Mouse (Mus musculus): ENCODE data around the gene Dnaja3.

Dnaja3 gene

GRCm38 (mm10) chr16:4607818-4608531, 31.8 kb upstream of the Dnaja3 start:
- DNase-seq (ENCODE audit: low spot score), result peak; percentile 93

DNA sequence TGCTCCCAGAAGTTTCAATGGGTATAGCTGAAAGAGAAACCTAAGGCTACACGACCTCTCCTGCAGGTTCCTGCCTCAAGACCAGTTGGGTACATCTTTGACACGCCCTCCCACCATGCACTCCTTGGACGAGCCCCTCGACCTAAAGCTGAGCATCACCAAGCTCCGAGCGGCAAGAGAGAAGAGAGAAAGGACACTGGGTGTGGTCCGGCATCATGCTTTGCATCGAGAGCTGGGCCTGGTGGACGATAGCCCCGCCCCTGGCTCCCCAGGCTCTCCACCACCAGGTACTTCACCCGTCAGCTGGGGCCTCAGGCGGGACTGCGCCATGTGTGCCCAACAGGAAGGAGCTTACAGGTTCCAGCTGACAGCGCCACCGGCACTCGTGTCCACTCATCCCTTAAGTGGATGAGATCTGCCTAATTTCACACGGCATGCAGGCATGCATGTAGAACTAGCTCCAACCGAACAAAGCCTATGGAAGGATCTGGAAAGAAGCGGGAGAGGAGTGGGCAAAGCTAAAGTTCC, 31.2 kb upstream of the Dnaja3 start:
- no peak for DNase-seq (ENCODE audit: low spot score)

DNA sequence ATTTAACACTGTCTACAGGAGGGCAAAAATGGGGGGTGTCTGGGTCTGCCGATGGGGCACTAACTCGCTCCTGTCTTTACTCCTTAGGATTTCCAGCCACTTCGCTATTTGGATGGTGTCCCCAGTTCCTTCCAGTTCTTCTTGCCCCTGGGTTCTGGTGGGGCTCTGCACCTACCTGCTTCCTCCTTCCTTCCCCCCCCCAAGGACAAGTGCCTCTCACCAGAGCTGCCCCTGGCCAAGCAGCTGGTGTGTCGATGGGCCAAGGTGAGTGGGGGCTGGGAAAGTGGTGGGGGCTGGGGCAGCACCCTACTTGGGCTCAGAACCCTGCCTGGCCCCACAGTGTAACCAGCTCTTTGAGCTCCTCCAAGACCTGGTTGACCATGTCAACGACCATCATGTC, 28.6 kb upstream of the Dnaja3 start:
- no peak for DNase-seq (ENCODE audit: low spot score)

DNA sequence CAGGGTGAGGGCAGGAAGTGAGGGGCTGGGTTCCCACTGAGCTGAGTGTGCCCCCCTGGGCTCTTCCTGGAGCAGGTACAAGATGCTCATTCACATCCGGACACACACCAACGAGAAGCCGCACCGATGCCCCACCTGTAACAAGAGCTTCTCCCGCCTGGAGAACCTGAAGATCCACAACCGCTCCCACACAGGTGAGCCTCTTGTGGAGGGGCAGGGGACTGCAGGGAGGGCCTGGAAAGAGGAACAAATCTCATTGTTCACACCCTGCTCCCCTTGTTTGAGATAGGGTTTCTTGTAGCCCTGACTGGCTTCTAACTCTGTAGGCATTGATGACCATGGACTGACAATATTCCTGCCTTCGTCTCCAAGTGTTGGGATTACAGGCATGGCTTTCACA, 28.1 kb upstream of the Dnaja3 start:
- no peak for DNase-seq (ENCODE audit: low spot score)

DNA sequence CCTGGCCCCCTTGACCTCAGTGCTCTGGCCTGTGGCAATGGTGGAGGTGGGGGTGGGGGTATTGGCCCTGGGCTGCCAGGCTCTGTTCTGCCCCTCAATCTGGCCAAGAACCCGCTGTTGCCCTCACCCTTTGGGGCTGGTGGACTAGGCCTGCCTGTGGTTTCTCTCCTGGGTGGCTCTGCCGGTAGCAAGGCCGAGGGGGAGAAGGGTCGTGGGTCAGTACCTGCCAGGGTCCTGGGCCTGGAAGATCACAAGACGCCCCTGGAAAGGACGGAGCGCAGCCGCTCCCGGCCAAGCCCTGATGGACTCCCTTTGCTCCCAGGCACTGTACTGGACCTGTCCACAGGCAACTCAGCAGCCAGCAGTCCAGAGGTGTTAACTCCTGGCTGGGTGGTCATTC, 26.1 kb upstream of the Dnaja3 start:
- no peak for DNase-seq (ENCODE audit: low spot score)

GRCm38 (mm10) chr16:4614639-4615038, 25.1 kb upstream of the Dnaja3 start:
- no peak for DNase-seq (ENCODE audit: low spot score)

- no peak for DNase-seq (ENCODE audit: low spot score)
Measured at GRCm38 (mm10) chr16:4615297-4615696, 24.5 kb upstream of the Dnaja3 start.

DNA sequence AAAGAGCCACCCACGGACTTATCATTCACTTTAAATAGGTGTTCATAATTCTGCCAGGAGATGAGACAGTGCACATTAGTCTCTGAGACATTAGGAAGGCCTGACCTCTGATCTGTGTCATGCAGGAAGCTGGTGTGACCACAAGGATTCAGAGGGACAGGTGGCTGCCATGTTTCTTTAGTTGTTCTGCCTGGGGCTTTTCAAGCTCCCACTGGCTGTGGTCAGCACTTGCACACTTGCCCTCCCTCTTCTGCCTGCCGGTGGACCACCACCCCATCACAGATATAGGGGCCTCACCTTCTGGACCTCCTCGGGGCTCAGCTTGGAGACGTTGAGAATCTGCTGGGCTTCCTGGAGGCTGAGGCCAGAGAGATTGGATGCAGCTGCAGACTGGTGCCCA, 23.0 kb upstream of the Dnaja3 start:
- no peak for DNase-seq (ENCODE audit: low spot score)

DNA sequence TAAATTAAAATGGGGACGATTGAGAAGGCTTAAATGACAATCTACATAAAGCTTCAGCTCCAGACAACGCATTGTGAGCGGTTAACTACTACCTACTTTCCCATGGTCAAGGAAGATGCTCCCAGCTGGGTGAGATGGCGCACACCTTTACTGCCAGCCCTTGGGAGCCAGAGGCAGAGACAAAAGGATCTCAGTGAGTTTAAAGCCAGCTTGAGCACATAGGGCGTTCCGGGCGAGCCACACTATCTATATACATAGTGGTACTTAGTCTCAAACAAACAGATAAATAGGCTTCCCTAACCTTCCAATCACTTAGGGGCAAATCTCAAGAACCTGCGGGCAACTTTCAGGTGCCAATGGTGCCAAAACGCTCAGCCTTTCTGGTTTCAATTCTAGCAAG, 15.7 kb upstream of the Dnaja3 start:
- no peak for DNase-seq (ENCODE audit: low spot score)

GRCm38 (mm10) chr16:4624481-4625110, 15.2 kb upstream of the Dnaja3 start, which contains the start of gene Pam16:
Gene Pam16, minus strand, starts transcription at chr16:4624988.
- DNase-seq (ENCODE audit: low spot score), result peak; percentile 94

DNA sequence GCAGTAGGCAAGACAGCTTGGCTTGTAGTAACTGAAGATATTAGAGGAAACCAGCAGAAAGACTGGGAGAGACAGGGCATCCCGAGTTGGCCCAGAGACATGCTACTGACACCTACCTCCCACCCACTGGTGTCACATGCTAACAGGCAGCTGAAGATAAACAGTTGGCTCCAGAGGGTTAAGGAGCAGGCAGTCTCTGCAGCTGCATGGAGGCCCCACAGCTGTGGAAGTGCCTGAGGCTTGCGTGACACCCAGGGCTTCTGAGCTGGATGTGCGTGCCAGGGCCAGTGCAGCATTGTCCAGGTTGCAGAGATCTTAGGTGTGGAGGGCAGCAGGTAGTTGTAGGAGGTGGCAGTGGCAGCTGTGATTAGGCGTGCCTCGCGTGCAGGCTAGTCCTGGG, 12.7 kb upstream of the Dnaja3 start:
- DNase-seq (ENCODE audit: low spot score), result no peak

GRCm38 (mm10) chr16:4628898-4629419, 10.8 kb upstream of the Dnaja3 start:
- no peak for DNase-seq (ENCODE audit: low spot score)

- DNase-seq (ENCODE audit: low spot score), result peak; percentile 90
Measured at GRCm38 (mm10) chr16:4629950-4630349, 9.8 kb upstream of the Dnaja3 start.

GRCm38 (mm10) chr16:4632050-4632449, 7.7 kb upstream of the Dnaja3 start:
- DNase-seq (ENCODE audit: low spot score), result peak; percentile 32

DNA sequence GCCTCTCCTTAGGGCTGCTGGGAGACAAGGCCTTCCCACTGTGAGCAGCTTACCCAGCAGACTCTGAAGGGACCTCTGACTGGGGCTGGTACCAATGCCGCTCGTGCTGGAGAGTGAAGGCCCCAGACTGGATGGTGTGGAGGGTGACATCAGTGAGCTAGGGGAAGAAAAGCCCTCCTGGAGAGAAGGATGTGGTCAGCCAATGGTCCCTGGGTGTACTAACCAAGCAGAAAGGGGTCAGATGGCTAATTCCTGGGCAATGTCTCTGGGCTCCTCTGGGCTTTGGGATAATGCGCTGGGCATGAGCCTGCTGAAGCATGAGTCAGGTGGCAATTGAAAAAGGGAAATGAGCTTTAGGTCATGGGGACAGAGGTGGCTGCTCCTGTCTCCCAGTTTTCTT, 6.1 kb upstream of the Dnaja3 start:
- no peak for DNase-seq (ENCODE audit: low spot score)

DNA sequence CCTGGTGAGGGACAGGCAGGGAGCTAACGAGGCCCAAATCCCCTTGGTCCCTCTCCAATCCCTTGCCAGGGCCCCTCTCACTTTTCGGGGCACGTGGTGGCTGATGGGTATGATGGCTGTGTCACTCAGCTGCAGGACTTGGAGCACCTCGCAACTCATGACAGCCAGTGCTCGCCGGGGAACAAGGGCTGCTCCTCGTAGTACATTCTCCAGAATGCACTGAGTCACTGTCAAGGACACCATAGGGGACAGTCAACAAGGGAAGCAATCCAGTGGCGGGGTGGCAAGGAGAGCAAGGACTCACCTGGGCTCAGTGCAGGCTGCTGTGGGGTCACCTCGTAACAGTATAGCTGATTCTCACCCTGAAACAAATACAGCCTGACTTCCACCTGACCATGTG, 5.1 kb upstream of the Dnaja3 start:
- DNase-seq (ENCODE audit: low spot score), result no peak

- no peak for DNase-seq (ENCODE audit: low spot score)
Measured at GRCm38 (mm10) chr16:4635760-4636159, 4.0 kb upstream of the Dnaja3 start.

GRCm38 (mm10) chr16:4638891-4639390, 848 bp upstream of the Dnaja3 start:
- no peak for DNase-seq (ENCODE audit: low spot score)

DNA sequence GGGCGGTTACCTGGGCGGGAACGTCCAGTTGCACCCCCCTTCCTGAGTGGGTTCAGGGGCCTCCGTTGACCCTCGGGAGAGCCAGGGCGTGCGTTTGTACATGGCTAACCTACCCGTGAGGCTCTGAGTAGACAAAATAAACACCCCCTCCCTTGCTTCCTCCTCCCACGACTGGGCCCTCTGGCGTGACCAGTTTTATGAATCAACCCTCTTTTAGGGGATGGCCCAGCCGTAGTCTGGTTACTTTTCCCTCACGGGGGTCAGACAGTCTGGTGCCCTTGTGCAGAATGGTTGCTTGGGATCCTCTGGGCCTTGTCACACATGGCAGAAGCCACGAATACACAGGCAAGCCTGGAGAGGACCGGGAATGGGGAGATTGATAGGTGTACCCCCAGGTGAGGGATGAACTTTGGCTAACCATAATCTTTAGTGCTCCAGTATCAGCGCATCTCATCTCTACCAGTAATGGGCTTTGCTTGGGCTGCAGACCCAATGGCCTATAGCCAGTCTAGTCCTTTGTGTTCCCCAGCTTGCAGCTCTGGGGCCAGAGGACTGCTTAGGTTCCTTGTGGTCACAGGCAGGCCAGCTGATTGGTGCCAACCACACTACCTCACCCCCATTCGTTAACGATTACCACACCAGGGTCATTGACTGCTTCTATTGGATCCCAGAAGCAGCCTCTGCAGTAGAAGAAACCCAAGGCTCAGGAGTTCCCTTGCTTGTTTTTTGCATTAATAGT, 647 bp downstream of the Dnaja3 start:
- DNase-seq (ENCODE audit: low spot score), result no peak

DNA sequence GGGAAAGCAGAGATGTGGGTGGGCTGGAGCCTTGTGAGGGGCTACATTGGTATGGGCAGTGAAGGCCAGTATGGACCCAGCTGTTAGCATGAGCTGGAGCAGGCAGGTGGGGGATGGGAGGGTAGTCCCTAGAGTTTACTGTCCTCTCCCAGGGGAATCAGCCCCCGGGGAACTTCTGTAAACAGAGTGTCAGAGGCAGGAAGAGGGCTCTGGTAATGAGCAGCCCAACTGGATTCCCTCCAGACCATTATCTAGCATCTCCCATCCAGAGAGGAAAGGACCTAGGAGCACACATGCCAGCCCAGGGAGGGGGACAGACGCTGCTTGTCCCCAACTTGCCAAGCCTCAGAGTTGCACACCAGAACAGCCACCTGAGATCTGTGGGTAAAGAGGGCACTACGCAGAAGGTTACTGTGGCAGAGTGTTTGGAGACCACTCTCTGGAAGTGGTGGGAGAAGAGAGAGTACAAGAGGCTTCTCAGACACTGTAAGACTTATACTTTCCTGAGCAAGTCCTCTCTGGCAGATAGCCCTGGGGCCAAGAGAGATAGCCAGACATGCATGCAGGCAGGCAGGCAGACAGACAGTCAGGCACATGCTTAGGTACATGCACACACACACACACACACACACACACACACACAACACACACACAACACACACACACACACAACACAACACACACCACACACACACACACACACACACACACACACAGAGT, 1.5 kb downstream of the Dnaja3 start:
- DNase-seq (ENCODE audit: low spot score), result peak; percentile 31

- peak; percentile 42 for DNase-seq (ENCODE audit: low spot score)
Measured at GRCm38 (mm10) chr16:4642190-4642589, 2.4 kb downstream of the Dnaja3 start.

DNA sequence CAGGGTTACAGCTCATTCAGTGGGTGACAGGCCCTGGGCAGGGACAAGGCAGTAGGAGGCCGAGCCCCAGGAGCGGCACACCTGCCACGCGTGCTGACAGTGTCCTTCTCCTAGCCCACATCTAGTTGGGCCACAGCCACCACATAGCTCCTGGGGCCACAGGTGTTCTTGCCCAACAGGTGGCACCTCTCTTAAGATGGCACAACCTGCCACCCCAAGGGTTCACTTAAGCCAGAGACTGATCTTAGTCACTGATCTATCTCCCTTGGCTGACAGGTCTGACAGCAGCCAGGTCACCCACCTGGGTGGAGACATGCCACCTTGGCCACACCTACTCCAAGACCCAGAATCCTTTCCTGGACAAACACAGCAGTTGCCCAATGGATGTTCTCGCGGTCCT, 3.1 kb downstream of the Dnaja3 start:
- DNase-seq (ENCODE audit: low spot score), result no peak

Data from retina, embryonic 14.5 days (tissue).